Mouse (Mus musculus) G1E (cell line): ENCODE data around the gene Mycbpap.

Experiments
- CTCF ChIP-seq: IDR thresholded peaks from 2 replicates; pipeline ENCODE4 v1.5.1; 2012; ENCODE audit warnings: low read depth, low read length, inconsistent platforms, mixed read lengths
- GATA1 ChIP-seq: IDR thresholded peaks from 2 replicates; pipeline ENCODE4 v1.6.1; 2012; ENCODE audit warnings: borderline replicate concordance, low read length, inconsistent platforms, mixed read lengths
- TAL1 ChIP-seq: conservative IDR thresholded peaks from 2 replicates; pipeline ENCODE4 v1.6.1; 2012; ENCODE audit warnings: low read depth, low read length, inconsistent platforms, mixed read lengths

DNA sequence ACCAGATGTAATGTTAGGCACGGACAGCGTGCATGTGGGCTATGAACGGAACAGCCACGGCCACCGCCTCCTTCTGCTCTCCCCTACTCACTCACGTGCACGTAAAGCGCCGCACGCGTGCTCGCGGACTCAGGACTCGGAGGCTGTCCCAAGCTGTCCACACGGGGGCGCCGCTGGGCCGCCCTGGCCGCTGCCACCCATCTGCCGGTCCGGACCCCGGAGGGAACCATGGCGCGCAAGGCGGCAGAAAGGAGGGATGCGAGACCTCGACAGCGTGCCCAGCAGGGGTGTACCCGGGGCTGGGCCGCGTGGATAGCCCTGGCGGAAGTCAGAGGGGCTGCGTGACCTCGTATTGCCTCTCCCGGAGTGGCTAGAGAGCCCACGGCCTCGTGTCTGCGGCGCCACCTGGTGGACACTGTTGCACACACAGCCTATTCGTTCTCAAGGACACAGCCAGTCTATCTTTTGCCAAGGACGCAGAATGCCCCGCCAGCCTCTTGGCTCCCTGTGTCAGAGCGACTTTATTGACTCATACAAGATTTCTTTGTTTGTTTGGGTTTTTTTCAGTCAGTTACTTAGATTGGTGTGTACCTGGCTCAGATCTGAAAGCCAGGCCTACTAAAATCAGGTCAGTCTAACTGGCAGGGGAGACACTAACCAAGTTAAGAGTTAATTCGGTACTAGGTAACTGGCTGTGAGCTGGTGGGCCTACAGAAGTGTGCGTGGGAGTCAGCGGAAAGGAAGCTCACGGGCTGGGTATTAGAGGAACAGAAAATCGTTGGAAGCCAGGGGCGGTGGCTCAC, 27.5 kb upstream of the Mycbpap start, which contains the start of gene Rsad1:
- no peak for TF ChIP-seq TAL1
- TF ChIP-seq GATA1, result no peak
- TF ChIP-seq CTCF, result peak; percentile 74
